Mouse (Mus musculus) ES-Bruce4 (cell line): Measurements from ENCODE around the gene Pimreg.

Experiments used
- CTCF ChIP-seq: IDR thresholded peaks from one replicate; pipeline ENCODE4 v1.8.1; 2011; ENCODE audit warnings: low read depth, low read length
- EP300 ChIP-seq: IDR thresholded peaks from 2 replicates; pipeline ENCODE4 v1.6.1; 2011; ENCODE audit warnings: low read depth, low read length; ENCODE audit not compliant: insufficient read depth
- POLR2A ChIP-seq: IDR thresholded peaks from one replicate; pipeline ENCODE4 v1.8.1; 2011; ENCODE audit warnings: low read length; ENCODE audit not compliant: insufficient read depth

DNA sequence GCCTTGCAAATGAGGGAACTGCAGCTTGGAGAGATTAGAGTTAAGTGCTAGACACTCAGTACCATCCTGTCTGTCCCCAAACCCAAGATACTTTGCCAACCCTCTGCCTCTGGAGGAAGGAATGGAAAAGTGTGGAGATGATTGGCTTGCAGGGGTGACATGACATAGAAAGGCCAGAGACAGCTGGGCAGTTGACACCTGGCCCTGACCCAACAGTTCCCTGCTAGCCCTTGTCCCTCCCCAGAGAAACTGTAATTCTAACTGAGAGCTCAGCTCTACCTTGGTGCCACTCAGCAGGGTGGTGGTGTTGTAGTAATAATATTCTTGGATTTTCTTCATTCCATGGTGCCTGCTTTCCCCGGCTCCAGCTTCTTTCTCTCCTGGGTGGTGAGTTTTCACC lies 29.9 kb upstream of the Pimreg start:
- TF ChIP-seq CTCF = no peak
- no peak for TF ChIP-seq POLR2A
- TF ChIP-seq EP300 = no peak
